Mouse (Mus musculus): ENCODE results near the gene Wasl. TPM values are rescaled to one million over a fixed set of nuclear protein-coding genes. Genes with fewer than 3 reads are reported as not detected.

Gene Wasl
- polyA plus RNA-seq, 1 experiment from 2014 or later: 59.8 TPM

DNA sequence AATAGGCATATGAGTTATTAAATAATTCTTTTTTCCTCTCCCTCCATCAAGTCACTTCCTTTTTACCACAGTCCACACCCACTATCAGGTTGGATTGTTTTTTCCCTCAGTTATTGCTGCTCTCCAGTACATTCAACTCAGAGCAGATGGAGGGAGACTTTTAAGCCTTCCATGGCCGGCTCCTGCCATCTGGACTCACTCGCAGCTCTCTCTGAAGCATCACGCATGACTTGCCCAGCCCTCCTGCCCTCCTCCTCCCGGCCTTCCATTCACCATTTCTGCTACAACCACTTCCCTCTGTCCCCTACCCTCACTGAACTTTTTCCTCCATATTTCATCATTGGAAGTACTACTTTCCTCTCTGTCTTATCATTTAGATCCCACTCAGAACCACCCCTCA, 48.1 kb downstream of the Wasl start:
- no peak for ATAC-seq (ENCODE audit: insufficient number of reproducible peaks, insufficient read depth, low FRiP score, low read depth)
- H3K4me1 ChIP-seq (ENCODE audit: control insufficient read depth, insufficient read depth, low read length): no peaks in the 10 kb centered on the region
- WGBS: 86% methylated on average over 4 of the region's 4 CpGs

DNA sequence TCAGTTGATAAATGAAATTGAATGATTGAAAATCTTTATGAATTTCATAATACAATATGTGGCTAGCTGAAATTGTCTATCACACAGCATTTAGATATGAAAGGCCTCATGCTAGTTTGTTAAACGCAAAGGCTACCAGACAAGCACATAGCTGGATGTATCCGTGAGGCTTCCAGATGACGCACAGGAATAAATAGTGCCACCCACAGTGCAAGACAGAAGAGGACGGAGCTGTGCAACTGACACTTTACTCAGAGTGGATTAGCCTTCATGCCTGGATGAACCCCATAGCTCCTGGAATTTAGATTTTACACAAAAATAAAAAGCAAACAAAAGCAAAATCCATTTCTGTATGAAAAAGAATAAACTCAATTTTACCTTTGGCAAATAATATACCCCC, 50.9 kb downstream of the Wasl start:
- 86% methylated on average over 4 of the region's 4 CpGs for WGBS
- Histone ChIP-seq H3K27me3 (ENCODE audit: control insufficient read depth, insufficient read depth, low read length) (no peaks in the 10 kb centered on the region), H3K9me3 (ENCODE audit: control insufficient read depth, low read depth, low read length) (no peaks in the 10 kb centered on the region), H3K4me1 (ENCODE audit: control insufficient read depth, insufficient read depth, low read length) (no peaks in the 10 kb centered on the region), H3K36me3 (ENCODE audit: control insufficient read depth, insufficient read depth, low read length) (peaks cover 25% of the 10 kb centered on the region), H3K4me2 (replicated peaks; ENCODE audit: low read depth, low read length) (no peak overlapping the region), H3K4me3 (ENCODE audit: low read depth, low read length) (no peak overlapping the region), H3K27ac (ENCODE audit: low read length) (no peak overlapping the region), H3K9ac (replicated peaks; ENCODE audit: low read depth, low read length) (no peak overlapping the region)
- ATAC-seq (ENCODE audit: insufficient number of reproducible peaks, insufficient read depth, low FRiP score, low read depth): no peak

More for the DNA sequence above, 48.1 kb downstream of the Wasl start:
- no peaks in the 10 kb centered on the region for H3K27me3 ChIP-seq (ENCODE audit: control insufficient read depth, insufficient read depth, low read length)
- H3K4me2 ChIP-seq (replicated peaks; ENCODE audit: low read depth, low read length): no peak overlapping the region
- H3K9me3 ChIP-seq (ENCODE audit: control insufficient read depth, low read depth, low read length): no peaks in the 10 kb centered on the region
- H3K27ac ChIP-seq (ENCODE audit: low read length): no peak overlapping the region
- no peak overlapping the region for H3K4me3 ChIP-seq (ENCODE audit: low read depth, low read length)
- peaks cover 28% of the 10 kb centered on the region for H3K36me3 ChIP-seq (ENCODE audit: control insufficient read depth, insufficient read depth, low read length)
- H3K9ac ChIP-seq (replicated peaks; ENCODE audit: low read depth, low read length): no peak overlapping the region

DNA sequence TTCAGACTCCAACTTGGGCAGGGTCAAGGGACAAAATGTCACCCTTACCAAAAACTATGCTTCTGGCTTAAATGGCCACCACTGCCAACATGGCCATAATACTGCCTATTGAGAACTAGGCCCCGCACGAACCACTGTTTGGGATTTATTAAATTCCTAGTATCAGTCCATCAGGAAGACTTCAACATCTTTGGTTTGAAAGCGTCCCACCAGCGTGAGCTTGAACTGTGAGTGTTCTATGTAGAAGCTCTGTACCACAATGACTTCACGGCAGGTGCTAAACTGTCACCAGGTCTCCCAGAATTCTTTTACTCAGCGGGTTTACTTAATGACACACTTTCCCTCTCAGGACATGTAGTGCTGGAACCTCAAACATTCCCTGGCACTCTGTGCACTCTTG, 51.5 kb downstream of the Wasl start:
- Histone ChIP-seq H3K36me3 (ENCODE audit: control insufficient read depth, insufficient read depth, low read length) (peaks cover 25% of the 10 kb centered on the region), H3K4me1 (ENCODE audit: control insufficient read depth, insufficient read depth, low read length) (no peaks in the 10 kb centered on the region), H3K9me3 (ENCODE audit: control insufficient read depth, low read depth, low read length) (no peaks in the 10 kb centered on the region), H3K4me3 (ENCODE audit: low read depth, low read length) (no peak overlapping the region), H3K9ac (replicated peaks; ENCODE audit: low read depth, low read length) (no peak overlapping the region), H3K27ac (ENCODE audit: low read length) (no peak overlapping the region), H3K4me2 (replicated peaks; ENCODE audit: low read depth, low read length) (no peak overlapping the region), H3K27me3 (ENCODE audit: control insufficient read depth, insufficient read depth, low read length) (no peaks in the 10 kb centered on the region)
- no peak for ATAC-seq (ENCODE audit: insufficient number of reproducible peaks, insufficient read depth, low FRiP score, low read depth)
- WGBS: 97% methylated on average over 6 of the region's 6 CpGs

DNA sequence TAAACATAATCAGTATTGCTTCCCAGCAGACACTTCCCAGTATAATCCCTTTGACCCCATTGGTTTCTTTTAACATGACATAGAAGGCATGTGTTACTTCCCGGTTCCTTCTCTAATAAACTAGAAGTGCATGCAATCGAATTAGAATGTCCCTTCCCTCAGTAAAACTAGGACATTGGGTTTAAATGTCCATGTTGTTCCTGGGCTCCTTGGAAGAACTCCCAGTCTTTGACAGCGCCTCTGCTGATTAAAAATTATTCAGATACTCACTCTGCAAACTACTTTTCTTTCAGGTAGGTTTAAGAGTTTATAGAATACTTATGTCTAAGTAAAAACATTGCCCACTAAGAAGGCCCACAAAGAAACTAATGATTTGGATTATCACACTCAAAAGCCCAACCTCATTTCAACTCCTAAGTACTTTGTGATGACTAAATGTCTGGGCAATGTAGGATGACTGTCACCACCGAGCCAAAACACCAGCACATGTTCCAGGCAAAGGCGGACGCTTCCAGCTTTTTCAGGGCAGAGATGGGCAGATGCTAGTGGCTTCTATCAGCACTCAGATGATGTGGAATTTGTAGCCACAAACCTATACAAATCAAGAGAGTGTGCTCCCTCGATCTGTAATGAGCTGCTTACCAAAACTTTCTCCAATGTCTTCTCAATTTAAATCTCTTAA, 52.6 kb downstream of the Wasl start:
- no peak overlapping the region for H3K4me3 ChIP-seq (ENCODE audit: low read depth, low read length)
- H3K27ac ChIP-seq (ENCODE audit: low read length): no peak overlapping the region
- no peak overlapping the region for H3K4me2 ChIP-seq (replicated peaks; ENCODE audit: low read depth, low read length)
- H3K9ac ChIP-seq (replicated peaks; ENCODE audit: low read depth, low read length): no peak overlapping the region
- no peaks in the 10 kb centered on the region for H3K9me3 ChIP-seq (ENCODE audit: control insufficient read depth, low read depth, low read length)
- no peaks in the 10 kb centered on the region for H3K4me1 ChIP-seq (ENCODE audit: control insufficient read depth, insufficient read depth, low read length)
- H3K36me3 ChIP-seq (ENCODE audit: control insufficient read depth, insufficient read depth, low read length): peaks cover 15% of the 10 kb centered on the region
- no peaks in the 10 kb centered on the region for H3K27me3 ChIP-seq (ENCODE audit: control insufficient read depth, insufficient read depth, low read length)
- ATAC-seq (ENCODE audit: insufficient number of reproducible peaks, insufficient read depth, low FRiP score, low read depth): no peak
- 90% methylated on average over 7 of the region's 7 CpGs for WGBS

DNA sequence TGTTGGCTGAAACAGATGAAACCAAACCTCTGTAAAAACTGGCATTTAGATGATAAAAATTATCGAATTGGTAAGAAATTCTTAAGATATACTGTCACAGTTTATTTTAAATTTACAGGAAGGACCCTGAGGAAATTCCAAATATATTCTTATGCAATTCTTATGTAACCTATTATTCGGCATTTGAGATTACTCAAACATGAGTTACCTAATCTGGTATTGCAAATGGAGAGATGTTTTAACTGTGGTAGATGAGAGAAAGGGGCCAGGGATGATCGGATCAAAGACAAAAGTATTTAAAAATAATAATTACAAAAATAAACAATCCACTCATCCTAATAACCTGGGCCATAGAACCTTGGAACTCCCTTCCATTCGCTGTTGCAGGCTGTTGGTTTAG, 54.5 kb downstream of the Wasl start:
- Histone ChIP-seq H3K4me3 (ENCODE audit: low read depth, low read length) (no peak overlapping the region), H3K9me3 (ENCODE audit: control insufficient read depth, low read depth, low read length) (no peaks in the 10 kb centered on the region), H3K27me3 (ENCODE audit: control insufficient read depth, insufficient read depth, low read length) (no peaks in the 10 kb centered on the region), H3K27ac (ENCODE audit: low read length) (no peak overlapping the region), H3K4me2 (replicated peaks; ENCODE audit: low read depth, low read length) (no peak overlapping the region), H3K36me3 (ENCODE audit: control insufficient read depth, insufficient read depth, low read length) (peaks cover 7% of the 10 kb centered on the region; the same call in 1 of the 2 replicates), H3K9ac (replicated peaks; ENCODE audit: low read depth, low read length) (no peak overlapping the region), H3K4me1 (ENCODE audit: control insufficient read depth, insufficient read depth, low read length) (no peaks in the 10 kb centered on the region)
- WGBS: 91% methylated on average over 4 of the region's 4 CpGs
- ATAC-seq (ENCODE audit: insufficient number of reproducible peaks, insufficient read depth, low FRiP score, low read depth): no peak

DNA sequence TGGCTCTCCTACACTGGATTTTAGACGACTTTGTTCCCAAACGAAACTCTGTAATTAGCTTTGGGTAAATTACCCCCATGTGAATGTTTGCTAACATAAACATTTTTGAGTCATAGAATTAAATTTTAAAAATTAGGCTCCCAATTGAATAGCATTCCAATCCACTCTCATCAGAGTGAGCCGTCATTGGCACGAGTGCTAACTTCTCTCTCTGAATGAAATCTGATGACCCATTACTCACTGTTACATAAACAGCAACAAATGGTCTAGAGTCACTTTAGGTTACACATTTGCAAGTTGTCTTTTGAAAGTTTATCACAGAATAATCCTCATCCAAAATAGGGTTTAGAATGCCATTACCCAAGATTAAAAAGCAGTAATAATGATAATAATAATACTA, 55.3 kb downstream of the Wasl start:
- 35% methylated on average over 4 of the region's 4 CpGs for WGBS
- no peak overlapping the region for H3K9ac ChIP-seq (replicated peaks; ENCODE audit: low read depth, low read length)
- no peak overlapping the region for H3K27ac ChIP-seq (ENCODE audit: low read length)
- H3K27me3 ChIP-seq (ENCODE audit: control insufficient read depth, insufficient read depth, low read length): no peaks in the 10 kb centered on the region
- peaks cover 2% of the 10 kb centered on the region; the same call in 1 of the 2 replicates for H3K36me3 ChIP-seq (ENCODE audit: control insufficient read depth, insufficient read depth, low read length)
- H3K9me3 ChIP-seq (ENCODE audit: control insufficient read depth, low read depth, low read length): no peaks in the 10 kb centered on the region
- H3K4me1 ChIP-seq (ENCODE audit: control insufficient read depth, insufficient read depth, low read length): no peaks in the 10 kb centered on the region
- H3K4me2 ChIP-seq (replicated peaks; ENCODE audit: low read depth, low read length): no peak overlapping the region
- no peak for ATAC-seq (ENCODE audit: insufficient number of reproducible peaks, insufficient read depth, low FRiP score, low read depth)
- H3K4me3 ChIP-seq (ENCODE audit: low read depth, low read length): no peak overlapping the region

DNA sequence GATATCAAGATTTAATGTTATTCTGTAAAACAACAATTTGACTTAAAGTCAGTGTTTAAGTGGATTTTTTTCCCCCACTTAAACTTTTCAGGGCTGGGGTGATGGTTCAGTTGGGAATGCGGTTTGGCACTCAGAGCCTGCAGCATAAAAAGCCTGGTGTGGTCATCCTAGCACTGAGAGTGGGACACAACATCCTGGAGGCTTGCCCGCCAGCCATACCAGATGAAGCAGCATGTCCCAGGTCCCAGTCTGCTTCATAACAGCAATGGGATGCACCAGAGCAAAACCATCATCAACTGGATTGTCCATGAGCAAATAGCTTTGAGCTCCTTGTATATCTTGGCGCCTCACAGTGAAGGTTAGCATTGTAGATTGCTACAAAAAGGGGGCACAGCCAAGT, 56.1 kb downstream of the Wasl start:
- Histone ChIP-seq H3K27me3 (ENCODE audit: control insufficient read depth, insufficient read depth, low read length) (no peaks in the 10 kb centered on the region), H3K4me3 (ENCODE audit: low read depth, low read length) (no peak overlapping the region), H3K4me2 (replicated peaks; ENCODE audit: low read depth, low read length) (no peak overlapping the region), H3K9ac (replicated peaks; ENCODE audit: low read depth, low read length) (no peak overlapping the region), H3K4me1 (ENCODE audit: control insufficient read depth, insufficient read depth, low read length) (no peaks in the 10 kb centered on the region), H3K9me3 (ENCODE audit: control insufficient read depth, low read depth, low read length) (no peaks in the 10 kb centered on the region), H3K36me3 (ENCODE audit: control insufficient read depth, insufficient read depth, low read length) (no peaks in the 10 kb centered on the region), H3K27ac (ENCODE audit: low read length) (no peak overlapping the region)
- 90% methylated on average over 3 of the region's 3 CpGs for WGBS
- no peak for ATAC-seq (ENCODE audit: insufficient number of reproducible peaks, insufficient read depth, low FRiP score, low read depth)

DNA sequence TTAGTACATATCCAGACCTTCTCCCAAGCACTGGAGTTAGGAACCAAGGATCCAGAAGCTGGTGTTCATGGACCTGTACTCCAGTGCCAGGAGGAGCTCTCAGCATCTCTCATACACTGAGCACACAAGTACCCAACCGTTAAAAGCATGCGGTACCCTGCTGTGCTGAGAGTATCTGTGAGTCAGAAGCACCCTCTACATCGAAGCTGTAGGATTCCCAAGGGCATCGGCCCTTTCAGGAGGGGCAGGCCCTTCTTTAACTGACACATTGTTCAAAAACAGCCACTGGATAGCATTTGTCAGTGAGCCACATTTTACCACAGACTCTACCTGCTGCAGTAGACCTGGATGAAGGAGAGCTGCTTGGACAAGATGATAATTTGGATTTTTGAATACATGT, 56.7 kb downstream of the Wasl start:
- 79% methylated on average over 4 of the region's 4 CpGs for WGBS
- H3K9me3 ChIP-seq (ENCODE audit: control insufficient read depth, low read depth, low read length): no peaks in the 10 kb centered on the region
- no peak overlapping the region for H3K27ac ChIP-seq (ENCODE audit: low read length)
- H3K4me3 ChIP-seq (ENCODE audit: low read depth, low read length): no peak overlapping the region
- H3K9ac ChIP-seq (replicated peaks; ENCODE audit: low read depth, low read length): no peak overlapping the region
- H3K4me1 ChIP-seq (ENCODE audit: control insufficient read depth, insufficient read depth, low read length): no peaks in the 10 kb centered on the region
- H3K27me3 ChIP-seq (ENCODE audit: control insufficient read depth, insufficient read depth, low read length): no peaks in the 10 kb centered on the region
- no peak for ATAC-seq (ENCODE audit: insufficient number of reproducible peaks, insufficient read depth, low FRiP score, low read depth)
- no peak overlapping the region for H3K4me2 ChIP-seq (replicated peaks; ENCODE audit: low read depth, low read length)
- no peaks in the 10 kb centered on the region for H3K36me3 ChIP-seq (ENCODE audit: control insufficient read depth, insufficient read depth, low read length)

DNA sequence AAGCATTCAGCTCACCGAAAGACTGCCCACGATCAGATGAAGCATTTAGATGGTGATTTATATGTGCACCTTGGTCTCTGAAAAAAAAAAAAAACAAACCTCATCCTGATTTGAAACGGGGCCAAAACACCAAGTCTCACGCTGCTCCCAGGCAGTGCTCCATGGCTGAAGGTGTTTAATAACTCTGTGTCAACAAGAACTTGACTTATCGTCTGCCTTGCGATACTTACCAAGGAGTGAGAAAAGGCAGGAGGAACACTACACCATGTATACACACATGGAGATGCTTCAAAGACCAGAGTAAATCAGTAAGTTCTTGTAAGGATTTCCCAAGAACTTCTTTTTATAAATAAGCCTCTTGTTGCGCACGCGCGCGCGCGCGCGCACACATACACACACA, 57.3 kb downstream of the Wasl start:
- Histone ChIP-seq H3K4me2 (replicated peaks; ENCODE audit: low read depth, low read length) (no peak overlapping the region), H3K9me3 (ENCODE audit: control insufficient read depth, low read depth, low read length) (no peaks in the 10 kb centered on the region), H3K4me1 (ENCODE audit: control insufficient read depth, insufficient read depth, low read length) (no peaks in the 10 kb centered on the region), H3K4me3 (ENCODE audit: low read depth, low read length) (no peak overlapping the region), H3K9ac (replicated peaks; ENCODE audit: low read depth, low read length) (no peak overlapping the region), H3K27ac (ENCODE audit: low read length) (no peak overlapping the region), H3K27me3 (ENCODE audit: control insufficient read depth, insufficient read depth, low read length) (no peaks in the 10 kb centered on the region), H3K36me3 (ENCODE audit: control insufficient read depth, insufficient read depth, low read length) (no peaks in the 10 kb centered on the region)
- WGBS: 61% methylated on average over 15 of the region's 15 CpGs
- ATAC-seq (ENCODE audit: insufficient number of reproducible peaks, insufficient read depth, low FRiP score, low read depth): no peak
